Mouse (Mus musculus) forelimb bud, embryonic 11.5 days (tissue): ENCODE data around the gene Usp12.
A peak's percentile ranks its signal among the peaks of the same experiment; 100 is the strongest.

Experiments
- DNase-seq: peaks from one replicate; pipeline ENCODE4 v3.0.0-alpha.2; 2012; ENCODE audit warnings: low read depth, low spot score

Usp12 gene

GRCm38 (mm10) chr5:146798031-146798430 is 3.2 kb upstream of the Usp12 start:
- no peak for DNase-seq

GRCm38 (mm10) chr5:146795728-146796127 is 922 bp upstream of the Usp12 start:
- DNase-seq, result no peak

GRCm38 (mm10) chr5:146794084-146794852 is 538 bp downstream of the Usp12 start:
- peak; percentile 39 for DNase-seq

- no peak for DNase-seq
Observed at GRCm38 (mm10) chr5:146793630-146794083, 1.1 kb downstream of the Usp12 start.

- no peak for DNase-seq
Observed at GRCm38 (mm10) chr5:146792140-146792791, 2.5 kb downstream of the Usp12 start.

- no peak for DNase-seq
Observed at GRCm38 (mm10) chr5:146790944-146791343, 3.9 kb downstream of the Usp12 start.

- no peak for DNase-seq
Observed at GRCm38 (mm10) chr5:146789413-146789812, 5.4 kb downstream of the Usp12 start.

- DNase-seq, result no peak
Observed at GRCm38 (mm10) chr5:146786123-146786522, 8.7 kb downstream of the Usp12 start.

GRCm38 (mm10) chr5:146783891-146784290 is 10.9 kb downstream of the Usp12 start:
- DNase-seq, result no peak

- DNase-seq, result no peak
Observed at GRCm38 (mm10) chr5:146783300-146783699, 11.5 kb downstream of the Usp12 start.

GRCm38 (mm10) chr5:146781663-146782062 is 13.1 kb downstream of the Usp12 start:
- DNase-seq, result no peak

GRCm38 (mm10) chr5:146779931-146780330 is 14.9 kb downstream of the Usp12 start:
- no peak for DNase-seq

- DNase-seq, result no peak
Observed at GRCm38 (mm10) chr5:146776988-146777639, 17.7 kb downstream of the Usp12 start.

- DNase-seq, result no peak
Observed at GRCm38 (mm10) chr5:146771982-146772381, 22.8 kb downstream of the Usp12 start.

GRCm38 (mm10) chr5:146770002-146770848 is 24.6 kb downstream of the Usp12 start:
- no peak for DNase-seq

GRCm38 (mm10) chr5:146765791-146766190 is 29.0 kb downstream of the Usp12 start:
- DNase-seq, result no peak

- no peak for DNase-seq
Observed at GRCm38 (mm10) chr5:146759159-146759558, 35.6 kb downstream of the Usp12 start.

- DNase-seq, result no peak
Observed at GRCm38 (mm10) chr5:146757921-146758320, 36.9 kb downstream of the Usp12 start.

- DNase-seq, result no peak
Observed at GRCm38 (mm10) chr5:146757316-146757715, 37.5 kb downstream of the Usp12 start.

- DNase-seq, result no peak
Observed at GRCm38 (mm10) chr5:146753181-146753580, 41.6 kb downstream of the Usp12 start.

GRCm38 (mm10) chr5:146750958-146751357 is 43.8 kb downstream of the Usp12 start:
- no peak for DNase-seq

- no peak for DNase-seq
Observed at GRCm38 (mm10) chr5:146750273-146750672, 44.5 kb downstream of the Usp12 start.
